Mouse (Mus musculus): ENCODE data around the gene Hist1h4a.

GRCm38 (mm10) chr13:23742007-23742406 lies 19.0 kb downstream of the Hist1h4a start:
- no peak for TF ChIP-seq TAL1 (IDR thresholded peaks at IDR 0.05; ENCODE audit: low read length)
- TF ChIP-seq GATA1 (IDR thresholded peaks at IDR 0.05; ENCODE audit: low read length): no peak

Measured in erythroblast, embryonic 14.5 days (primary cell).